Mouse (Mus musculus) kidney, postnatal 25 days (tissue): Measurements from ENCODE around the gene 2510009E07Rik.

Source experiments
- DNase-seq, 2 experiments: peaks; one replicate each; pipeline ENCODE4 v3.0.0; 2021; ENCODE audit warnings: mixed read lengths in 2 of 2

Gene 2510009E07Rik

GRCm38 (mm10) chr16:21631815-21632222, 62.6 kb downstream of the 2510009E07Rik start:
- DNase-seq: no peak

GRCm38 (mm10) chr16:21630614-21631013, 63.9 kb downstream of the 2510009E07Rik start:
- no peak for DNase-seq

- no peak for DNase-seq
Measured at GRCm38 (mm10) chr16:21628061-21628591, 66.3 kb downstream of the 2510009E07Rik start.

- DNase-seq: no peak
Measured at GRCm38 (mm10) chr16:21627248-21627647, 67.2 kb downstream of the 2510009E07Rik start.

- no peak for DNase-seq
Measured at GRCm38 (mm10) chr16:21625784-21626634, 68.5 kb downstream of the 2510009E07Rik start.

- DNase-seq: no peak
Measured at GRCm38 (mm10) chr16:21620630-21621029, 73.8 kb downstream of the 2510009E07Rik start.

- peak in 1 of 2 experiments; percentile 56 for DNase-seq
Measured at GRCm38 (mm10) chr16:21615802-21616201, 78.7 kb downstream of the 2510009E07Rik start.

- no peak for DNase-seq
Measured at GRCm38 (mm10) chr16:21610473-21610872, 84.0 kb downstream of the 2510009E07Rik start.

- DNase-seq: no peak
Measured at GRCm38 (mm10) chr16:21608176-21608865, 86.1 kb downstream of the 2510009E07Rik start.

GRCm38 (mm10) chr16:21607651-21608040, 86.8 kb downstream of the 2510009E07Rik start:
- DNase-seq: no peak

- DNase-seq: peak; percentile 55 to 66
Measured at GRCm38 (mm10) chr16:21607021-21607650, 87.3 kb downstream of the 2510009E07Rik start.

GRCm38 (mm10) chr16:21606249-21607020, 88.0 kb downstream of the 2510009E07Rik start:
- DNase-seq: no peak

GRCm38 (mm10) chr16:21604354-21604753, 90.1 kb downstream of the 2510009E07Rik start:
- peak; percentile 42 to 67 for DNase-seq
